Mouse (Mus musculus) midbrain, embryonic 15.5 days (tissue): ENCODE measurements around the gene Pgr. TPM values are rescaled to one million over a fixed set of nuclear protein-coding genes. Genes with fewer than 3 reads are reported as not detected.

ENCODE experiments used
- ATAC-seq: fragments of 200-750 bp; cut with Nextera tagmentation; replicated peaks from 2 replicates; pipeline ENCODE4 v1.8.0; 2017; ENCODE audit warnings: moderate TSS enrichment
- H3K27ac ChIP-seq: fragments of 300-500 bp; sonication (generic); 2 replicates; pipeline ENCODE4 v1.5.1; 2015; ENCODE audit warnings: mild to moderate bottlenecking, inconsistent platforms
- H3K27me3 ChIP-seq: fragments of 300-500 bp; sonication (generic); replicated peaks from 2 replicates; pipeline ENCODE4 v1.6.1; 2015; ENCODE audit warnings: inconsistent platforms
- H3K36me3 ChIP-seq: fragments of 300-500 bp; sonication (generic); replicated peaks from 2 replicates; pipeline ENCODE4 v1.6.1; 2015; ENCODE audit warnings: inconsistent platforms
- H3K4me1 ChIP-seq: fragments of 300-500 bp; sonication (generic); 2 replicates; pipeline ENCODE4 v1.6.1; 2015; ENCODE audit warnings: inconsistent platforms
- H3K4me2 ChIP-seq: fragments of 300-500 bp; sonication (generic); 2 replicates; pipeline ENCODE4 v1.6.1; 2015; ENCODE audit warnings: inconsistent platforms, mild to moderate bottlenecking, moderate library complexity
- H3K4me3 ChIP-seq: fragments of 300-500 bp; sonication (generic); 2 replicates; pipeline ENCODE4 v1.5.1; 2015; ENCODE audit warnings: mild to moderate bottlenecking, inconsistent platforms
- H3K9ac ChIP-seq: fragments of 300-500 bp; sonication (generic); 2 replicates; pipeline ENCODE4 v1.6.1; 2015; ENCODE audit warnings: mild to moderate bottlenecking, inconsistent platforms
- H3K9me3 ChIP-seq: fragments of 300-500 bp; sonication (generic); 2 replicates; pipeline ENCODE4 v1.6.1; 2016; ENCODE audit warnings: inconsistent platforms
- WGBS: fragments of 180-500 bp; shearing (Covaris S2); methylation state at CpG from one replicate; pipeline ENCODE4 v1.1.7; 2015; ENCODE audit warnings: mixed read lengths; 5-methylcytosine and 5-hydroxymethylcytosine counted together
- polyA plus RNA-seq: library from polyadenylated mRNA; unstranded; fragments of >200 nt; fragmentation: Nextera tagmentation; extraction: Ambion mirVana; gene quantifications from 2 replicates; pipeline ENCODE4 v1.2.1, GENCODE M21; 2015

Gene Pgr
- polyA plus RNA-seq, 1 experiment from 2014 or later: 3.1 TPM

DNA sequence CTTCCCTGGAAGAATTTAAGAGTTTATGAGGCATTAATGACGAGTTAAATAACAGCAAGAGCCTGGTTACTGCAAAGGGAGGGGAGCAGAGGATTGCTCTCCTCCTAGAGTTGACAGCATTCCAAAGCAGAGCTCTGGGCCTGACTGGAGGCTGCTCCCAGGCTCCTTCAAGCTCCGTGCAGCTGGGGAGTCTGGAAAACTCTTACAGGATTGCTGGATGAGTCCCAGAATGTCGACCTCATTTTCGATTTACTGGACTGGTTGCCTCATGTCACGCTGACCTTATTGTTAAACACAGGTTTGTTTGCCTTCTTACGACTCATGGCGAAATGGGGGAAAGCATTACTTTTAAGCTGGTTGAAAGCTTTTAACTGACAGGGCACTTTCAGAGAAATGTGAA lies 70.6 kb downstream of the Pgr start:
- Histone ChIP-seq H3K9me3 (no peaks in the 10 kb centered on the region), H3K27ac (no peak overlapping the region), H3K4me2 (no peak overlapping the region), H3K9ac (no peak overlapping the region), H3K4me3 (no peak overlapping the region), H3K27me3 (no peaks in the 10 kb centered on the region), H3K36me3 (no peaks in the 10 kb centered on the region), H3K4me1 (no peaks in the 10 kb centered on the region)
- 69% methylated on average over 7 of the region's 7 CpGs for WGBS
- ATAC-seq: no peak

DNA sequence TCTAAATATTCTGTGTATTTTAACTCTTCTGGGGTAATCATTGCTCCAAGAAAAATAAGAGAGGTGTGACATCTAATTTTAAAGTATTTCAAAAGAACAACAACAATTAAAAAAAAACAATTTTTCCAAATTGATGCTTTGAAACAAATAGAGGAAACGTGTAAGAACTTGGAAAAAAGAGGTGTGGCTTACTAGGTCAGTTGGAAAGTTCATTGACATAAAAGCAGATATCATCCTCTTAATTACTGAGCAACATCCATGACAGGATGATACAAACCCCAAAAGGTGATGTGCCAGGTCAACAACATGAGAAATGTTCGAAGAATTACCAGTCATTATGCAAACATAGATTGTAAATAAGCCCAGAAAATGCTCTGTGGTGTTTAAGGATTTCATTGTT lies 71.9 kb downstream of the Pgr start, which contains the start of gene Gm16485:
Gm16485 (plus strand) TSS at position 301 of the 400 bp plus-strand sequence.
- Histone ChIP-seq H3K4me3 (no peak within 1 kb of the TSS), H3K27me3 (no peaks in the 10 kb centered on the region), H3K4me1 (no peaks in the 10 kb centered on the region), H3K36me3 (no peaks in the 10 kb centered on the region), H3K4me2 (no peak within 1 kb of the TSS), H3K27ac (no peak within 1 kb of the TSS), H3K9me3 (no peaks in the 10 kb centered on the region), H3K9ac (no peak within 1 kb of the TSS)
- 87% methylated on average over 2 of the region's 2 CpGs for WGBS
- ATAC-seq: no peak

DNA sequence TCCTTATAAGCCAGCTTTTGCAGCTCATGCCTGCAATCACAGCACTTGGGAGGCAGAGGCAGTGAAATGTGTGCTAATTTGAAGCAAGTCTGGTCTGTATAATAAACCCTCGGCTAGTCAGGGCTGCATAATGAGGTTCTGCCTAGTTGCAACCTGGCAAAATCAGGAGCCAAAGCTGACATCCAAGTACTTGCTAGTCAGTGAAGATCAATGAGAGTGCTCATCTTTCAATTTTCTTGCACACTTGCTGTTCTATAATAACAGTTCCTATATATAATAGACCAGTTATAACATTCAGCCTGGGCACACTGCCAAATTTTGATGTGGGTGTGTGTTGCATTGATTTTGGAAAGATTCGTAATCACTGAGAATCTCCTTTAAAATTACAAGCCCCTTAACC lies 78.1 kb downstream of the Pgr start:
- no peaks in the 10 kb centered on the region for H3K9me3 ChIP-seq
- no peak overlapping the region for H3K27ac ChIP-seq
- no peak overlapping the region for H3K9ac ChIP-seq
- 46% methylated on average over 2 of the region's 2 CpGs for WGBS
- H3K4me2 ChIP-seq: no peak overlapping the region
- peak; percentile 70 for ATAC-seq
- H3K4me1 ChIP-seq: no peaks in the 10 kb centered on the region
- no peaks in the 10 kb centered on the region for H3K27me3 ChIP-seq
- H3K36me3 ChIP-seq: no peaks in the 10 kb centered on the region
- H3K4me3 ChIP-seq: no peak overlapping the region

DNA sequence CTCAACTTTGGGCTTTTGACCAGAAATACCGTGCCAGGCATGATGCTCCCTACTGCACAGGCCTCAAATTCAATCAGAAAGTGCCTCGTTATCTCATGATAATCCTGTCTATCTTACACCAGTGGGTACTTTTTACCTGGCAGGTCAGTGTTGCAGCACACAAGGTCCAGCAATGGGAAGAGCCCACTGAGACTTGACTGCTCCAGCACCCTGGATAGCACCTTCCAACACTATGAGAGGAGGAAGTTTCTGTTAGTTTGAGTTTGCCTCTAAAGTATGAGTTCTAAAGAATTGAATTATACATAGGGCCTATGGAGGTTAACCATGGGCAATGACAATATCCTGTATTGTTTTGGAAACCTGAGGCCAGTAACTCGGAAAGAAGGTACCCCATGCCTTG lies 82.7 kb downstream of the Pgr start:
- Histone ChIP-seq H3K4me3 (no peak overlapping the region), H3K9me3 (no peaks in the 10 kb centered on the region), H3K27ac (no peak overlapping the region), H3K4me1 (no peaks in the 10 kb centered on the region), H3K9ac (no peak overlapping the region), H3K27me3 (no peaks in the 10 kb centered on the region), H3K4me2 (no peak overlapping the region), H3K36me3 (no peaks in the 10 kb centered on the region)
- ATAC-seq: no peak
- WGBS: 78% methylated on average over 3 of the region's 3 CpGs

DNA sequence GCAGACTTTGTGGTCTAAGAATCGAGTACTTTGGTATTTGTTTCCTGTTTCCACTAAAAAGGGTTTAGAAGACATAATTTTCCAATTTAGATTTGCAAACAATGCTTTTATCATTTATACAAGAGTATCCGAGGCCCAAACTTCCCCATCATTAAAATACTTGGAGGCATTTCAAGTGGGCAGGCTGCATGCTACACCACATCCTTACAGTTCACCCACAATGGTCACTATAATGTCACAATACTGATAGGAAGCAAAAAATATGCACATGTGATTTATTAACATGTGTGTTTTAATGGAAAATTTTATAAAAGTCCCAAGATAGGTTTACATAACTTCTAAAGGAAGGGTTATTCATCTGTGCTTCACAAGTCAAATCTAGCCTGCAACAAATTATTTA lies 96.9 kb downstream of the Pgr start:
- WGBS: 83% methylated on average over 2 of the region's 2 CpGs
- no peak overlapping the region for H3K9ac ChIP-seq
- no peak overlapping the region for H3K4me2 ChIP-seq
- H3K9me3 ChIP-seq: no peaks in the 10 kb centered on the region
- no peaks in the 10 kb centered on the region for H3K4me1 ChIP-seq
- H3K27ac ChIP-seq: no peak overlapping the region
- H3K36me3 ChIP-seq: no peaks in the 10 kb centered on the region
- no peak for ATAC-seq
- no peaks in the 10 kb centered on the region for H3K27me3 ChIP-seq
- no peak overlapping the region for H3K4me3 ChIP-seq

DNA sequence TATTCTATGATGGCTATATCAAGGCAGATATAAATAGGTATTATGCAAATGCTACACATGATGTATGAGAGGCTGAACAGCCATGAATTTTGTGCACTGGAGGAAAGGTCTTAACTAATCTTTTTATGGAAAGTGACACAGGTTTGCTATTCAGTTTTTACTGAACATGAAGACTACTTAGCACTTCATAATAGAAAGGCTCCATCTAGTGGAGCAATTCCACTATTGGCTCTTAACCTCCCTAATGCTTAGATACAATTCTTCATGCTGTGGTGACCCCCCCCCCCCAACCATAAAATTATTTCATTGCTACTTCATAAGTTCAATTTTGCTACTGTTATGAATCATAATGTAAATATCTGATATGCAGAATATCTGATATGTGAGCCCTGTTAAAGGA lies 101.5 kb downstream of the Pgr start:
- Histone ChIP-seq H3K27ac (no peak overlapping the region), H3K4me1 (no peaks in the 10 kb centered on the region), H3K4me2 (no peak overlapping the region), H3K9me3 (no peaks in the 10 kb centered on the region), H3K36me3 (no peaks in the 10 kb centered on the region), H3K27me3 (no peaks in the 10 kb centered on the region), H3K4me3 (no peak overlapping the region), H3K9ac (no peak overlapping the region)
- no peak for ATAC-seq

DNA sequence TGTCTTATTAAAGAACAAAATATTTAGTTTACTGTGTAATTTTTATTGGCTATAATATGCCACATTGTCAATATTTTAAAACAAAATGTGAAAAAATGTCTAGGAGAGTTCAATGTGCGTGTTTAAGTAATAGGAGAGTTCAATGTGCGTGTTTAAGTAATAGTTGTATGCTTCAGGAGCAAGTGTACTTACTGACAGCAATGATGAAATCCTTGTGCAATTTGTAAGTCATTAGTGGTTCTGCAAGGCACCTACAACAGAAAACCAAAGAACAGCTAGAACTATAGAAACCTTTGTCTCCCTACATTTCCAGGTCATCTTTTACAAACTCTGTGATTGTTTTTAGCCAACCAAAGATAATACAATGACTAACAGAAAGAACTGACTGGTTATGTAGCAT lies 115.5 kb downstream of the Pgr start:
- Histone ChIP-seq H3K9ac (no peak overlapping the region), H3K36me3 (no peaks in the 10 kb centered on the region), H3K27me3 (no peaks in the 10 kb centered on the region), H3K4me2 (no peak overlapping the region), H3K9me3 (no peaks in the 10 kb centered on the region), H3K4me3 (no peak overlapping the region), H3K27ac (no peak overlapping the region), H3K4me1 (no peaks in the 10 kb centered on the region)
- WGBS: 89% methylated on average over 2 of the region's 2 CpGs
- ATAC-seq: no peak

Other genes with a start within 250 kb of the Pgr start
- gene Gm16485, start 72.0 kb downstream of the Pgr start, polyA plus RNA-seq: 0.54 and 0.65 TPM in 2 replicates